In genomic region chr6:126981539-126982234, GRCm38 (mm10) we compare ENCODE assay signal across 13 mouse cellular contexts. TPM values are rescaled to one million over a fixed set of nuclear protein-coding genes. Genes with fewer than 3 reads are reported as not detected.
DNase-seq lines count a peak whose midpoint lies in the region; ATAC-seq and TF ChIP-seq lines count a peak whose summit lies in the region.
"Had no signal": no experiment of that assay in that cellular context is flagged by ENCODE, and none has a peak within 500 bp of the region (broad histone marks: within the 10 kb centered on the region; RNA-seq: fewer than 3 reads in every experiment).

No protein-coding gene starts in this region.

- no peak overlapping the region for H3K27ac ChIP-seq in liver, postnatal 0 days (ENCODE audit: low read depth)
- H3K27ac ChIP-seq in thymus, adult 2 months (ENCODE audit: control insufficient read depth, insufficient read depth, low read length), result no peak overlapping the region
- H3K27ac ChIP-seq: embryonic facial prominence, embryonic 13.5 days; limb, embryonic 13.5 days had no signal

- no peak overlapping the region for H3K9ac ChIP-seq in liver, postnatal 0 days (replicated peaks)
- H3K9ac ChIP-seq: embryonic facial prominence, embryonic 13.5 days; limb, embryonic 13.5 days had no signal

- no peak for TF ChIP-seq CTCF in liver, postnatal 0 days (IDR thresholded peaks at IDR 0.05; ENCODE audit: low read depth)
- TF ChIP-seq CTCF in thymus, adult 2 months (IDR thresholded peaks at IDR 0.05; ENCODE audit: borderline replicate concordance, control insufficient read depth, extremely low read depth, insufficient read depth, low read length, poor library complexity), result no peak

- DNase-seq in liver, result peak; percentile 13
- DNase-seq in liver, postnatal 0 days, result no peak
- peak; percentile 21 for DNase-seq in heart, adult 8-10 months (ENCODE audit: low spot score)
- peak; percentile 15 to 52 for DNase-seq in heart, postnatal 36 days
- DNase-seq in lung, postnatal 4 days, result peak; percentile 15 to 34
- no peak for DNase-seq in thymus, adult 2 months
- no peak for DNase-seq in natural killer cell, adult 2 months (ENCODE audit: low spot score in 2 of 2)
- DNase-seq in layer of hippocampus, adult 9-11 months, result no peak
- DNase-seq: gastrocnemius, postnatal 36 days had no signal

- no peak overlapping the region for H3K4me2 ChIP-seq in liver, postnatal 0 days (ENCODE audit: low read depth, low read length)
- H3K4me2 ChIP-seq: embryonic facial prominence, embryonic 13.5 days; limb, embryonic 13.5 days; midbrain, embryonic 11.5 days had no signal

- H3K36me3 ChIP-seq in liver, postnatal 0 days (replicated peaks; ENCODE audit: insufficient read depth, low read length), result peaks cover 6% of the 10 kb centered on the region
- no peaks in the 10 kb centered on the region for H3K36me3 ChIP-seq in thymus, adult 2 months (ENCODE audit: control insufficient read depth, insufficient read depth, low read length)

- ATAC-seq in liver, postnatal 0 days, result no peak
- ATAC-seq: forebrain, embryonic 16.5 days had no signal

- H3K4me3 ChIP-seq in liver, postnatal 0 days (ENCODE audit: low read depth, low read length), result no peak overlapping the region
- H3K4me3 ChIP-seq in thymus, adult 2 months (ENCODE audit: control insufficient read depth, insufficient read depth, low read length), result no peak overlapping the region
- H3K4me3 ChIP-seq: embryonic facial prominence, embryonic 13.5 days; limb, embryonic 13.5 days had no signal

- no peaks in the 10 kb centered on the region for H3K9me3 ChIP-seq in liver, postnatal 0 days (ENCODE audit: low read length)
- H3K9me3 ChIP-seq: embryonic facial prominence, embryonic 13.5 days; limb, embryonic 13.5 days had no signal

- no peaks in the 10 kb centered on the region for H3K4me1 ChIP-seq in liver, postnatal 0 days (ENCODE audit: insufficient read depth)
- no peaks in the 10 kb centered on the region for H3K4me1 ChIP-seq in thymus, adult 2 months (replicated peaks; ENCODE audit: control insufficient read depth, insufficient read depth, low read length)
- H3K4me1 ChIP-seq: embryonic facial prominence, embryonic 13.5 days; limb, embryonic 13.5 days had no signal

- intact Hi-C loops in heart, postnatal 36 days (cut with DNase I), result no loop called here

- no peaks in the 10 kb centered on the region for H3K27me3 ChIP-seq in liver, postnatal 0 days (ENCODE audit: insufficient read depth, low read length)
- no peaks in the 10 kb centered on the region for H3K27me3 ChIP-seq in thymus, adult 2 months (ENCODE audit: control insufficient read depth, insufficient read depth, low read length)
- H3K27me3 ChIP-seq: embryonic facial prominence, embryonic 13.5 days; limb, embryonic 13.5 days had no signal

- WGBS in liver, postnatal 0 days (ENCODE audit: insufficient replicate concordance), result 19% methylated on average over 5 of the region's 5 CpGs
- 11% methylated on average over 5 of the region's 5 CpGs for WGBS in thymus, adult 2 months

- TF ChIP-seq POLR2A in thymus, adult 2 months (IDR thresholded peaks at IDR 0.05; ENCODE audit: control insufficient read depth, extremely low read depth, insufficient read depth, low read length, poor library complexity), result no peak

- no peak for TF ChIP-seq EP300 in liver, postnatal 0 days (IDR thresholded peaks at IDR 0.05; ENCODE audit: low read depth)

RNA-seq across cellular contexts. Expression of gene Fgf6, which starts 33.7 kb away (rescaled TPM):
- not detected in 2 replicates for polyA plus RNA-seq in liver, postnatal 0 days (2015; fragmentation: Nextera tagmentation; extraction: Ambion mirVana)
- total RNA-seq in heart, adult 8-10 months (2022), result under 1 TPM; 0.31 to 0.68 (median 0.55) TPM
- total RNA-seq in heart, postnatal 36 days (2021), result under 1 TPM; 0.22 to 0.81 TPM
- polyA plus RNA-seq in thymus, adult 2 months (2012; rRNA removed), result 0.01 TPM in 1 of 2 replicates, not detected in the other
- polyA plus RNA-seq: forebrain, embryonic 16.5 days; midbrain, embryonic 11.5 days had no signal

RNA-seq across cellular contexts. Expression of gene D6Wsu163e, which starts 41.9 kb away (rescaled TPM):
- 8.4 and 10.2 TPM in 2 replicates for polyA plus RNA-seq in liver, postnatal 0 days (2015; fragmentation: Nextera tagmentation; extraction: Ambion mirVana)
- 10 to 100 TPM in 2 of 4 experiments, 1 to 10 TPM in 2; 8.3 to 15.4 (median 10.5) TPM for total RNA-seq in heart, adult 8-10 months (2022)
- total RNA-seq in heart, postnatal 36 days (2021), result 10 to 100 TPM; 11.2 to 13.5 TPM
- 5.3 and 7.0 TPM in 2 replicates for polyA plus RNA-seq in thymus, adult 2 months (2012; rRNA removed)

RNA-seq across cellular contexts. Expression of gene Rad51ap1, which starts 42.3 kb away (rescaled TPM):
- polyA plus RNA-seq in liver, postnatal 0 days (2015; fragmentation: Nextera tagmentation; extraction: Ambion mirVana), result 22.9 and 23.7 TPM in 2 replicates
- 1 to 10 TPM in 1 of 4 experiments, under 1 TPM in 2, not detected in 1; 0.41 to 1.2 (median 0.75) TPM for total RNA-seq in heart, adult 8-10 months (2022)
- total RNA-seq in heart, postnatal 36 days (2021), result 1 to 10 TPM; 1.3 to 1.7 TPM
- 28.0 and 31.0 TPM in 2 replicates for polyA plus RNA-seq in thymus, adult 2 months (2012; rRNA removed)

Comparison
In these comparisons a context has a peak if more than half of its experiments do, and no peak if none do; other contexts are left out.
1. DNase-seq: peak in liver (single experiment), heart, adult 8-10 months (single experiment), heart, postnatal 36 days (2 of 2) and lung, postnatal 4 days (2 of 2); none in liver, postnatal 0 days (single experiment), thymus, adult 2 months (single experiment), natural killer cell, adult 2 months (0 of 2) and layer of hippocampus, adult 9-11 months (single experiment).